Mouse (Mus musculus): ENCODE results near the gene Stx1a. TPM values are rescaled to one million over a fixed set of nuclear protein-coding genes. Genes with fewer than 3 reads are reported as not detected.

Gene Stx1a
- polyA plus RNA-seq, 1 experiment from 2014 or later: 13.4 TPM

- Histone ChIP-seq H3K27ac (ENCODE audit: low read length) (no peak overlapping the region), H3K4me3 (ENCODE audit: low read length) (no peak overlapping the region), H3K9me3 (ENCODE audit: control insufficient read depth, low read length) (no peaks in the 10 kb centered on the region), H3K27me3 (replicated peaks; ENCODE audit: control insufficient read depth, insufficient read depth, low read length) (peaks cover 25% of the 10 kb centered on the region), H3K4me1 (ENCODE audit: control insufficient read depth, insufficient read depth, low read length) (0 out of 2 replicates have a peak, but pooled peaks cover 4% of the 10 kb centered on the region), H3K4me2 (ENCODE audit: low read depth, low read length) (no peak overlapping the region), H3K9ac (ENCODE audit: low read depth, low read length) (no peak overlapping the region), H3K36me3 (ENCODE audit: control insufficient read depth, insufficient read depth, low read length) (no peaks in the 10 kb centered on the region)
- ATAC-seq: no peak
- 63% methylated on average over 4 of the region's 4 CpGs for WGBS
Observed at GRCm38 (mm10) chr5:135086871-135087270, 63.6 kb downstream of the Stx1a start.

DNA sequence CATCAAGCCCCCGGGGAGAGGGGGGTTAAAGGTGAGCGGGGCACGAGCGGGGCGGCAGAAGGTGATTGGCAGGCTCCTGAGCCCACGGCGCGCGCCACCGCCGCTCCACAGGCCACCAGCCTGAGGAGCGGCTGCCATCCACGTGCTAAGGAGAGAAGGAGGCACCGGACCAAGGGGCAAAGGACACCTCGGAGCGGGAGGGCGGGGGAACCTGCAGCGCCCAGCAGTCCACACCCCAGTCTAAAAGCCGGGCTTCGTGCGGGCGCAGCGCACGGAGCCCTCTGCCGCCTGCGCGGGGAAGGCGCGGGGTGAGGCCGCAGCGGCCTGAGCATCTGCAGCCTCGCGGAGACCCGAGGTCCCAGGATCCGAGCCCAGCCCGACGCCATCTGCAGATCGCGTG lies 66.4 kb downstream of the Stx1a start, which contains the start of gene Mlxipl:
Gene Mlxipl (plus strand): TSS at position 238 of the 400 bp plus-strand sequence.
- ATAC-seq: peak; percentile 94
- WGBS: under 1% methylated on average over 36 of the region's 39 CpGs
- no peak within 1 kb of the TSS for H3K27ac ChIP-seq (ENCODE audit: low read length)
- H3K4me3 ChIP-seq (ENCODE audit: low read length): peak within 1 kb of the TSS; percentile 24
- peak within 1 kb of the TSS; percentile 45 for H3K4me2 ChIP-seq (ENCODE audit: low read depth, low read length)
- H3K4me1 ChIP-seq (ENCODE audit: control insufficient read depth, insufficient read depth, low read length): 0 out of 2 replicates have a peak, but pooled peaks cover 4% of the 10 kb centered on the region
- peak within 1 kb of the TSS; percentile 46; the same call in 1 of the 2 replicates for H3K9ac ChIP-seq (ENCODE audit: low read depth, low read length)
- H3K36me3 ChIP-seq (ENCODE audit: control insufficient read depth, insufficient read depth, low read length): no peaks in the 10 kb centered on the region
- H3K27me3 ChIP-seq (replicated peaks; ENCODE audit: control insufficient read depth, insufficient read depth, low read length): peaks cover 29% of the 10 kb centered on the region
- H3K9me3 ChIP-seq (ENCODE audit: control insufficient read depth, low read length): no peaks in the 10 kb centered on the region

Other genes with a start within 250 kb of the Stx1a start
- gene Tmem270, start 116.7 kb upstream of the Stx1a start, polyA plus RNA-seq (2015; fragmentation: Nextera tagmentation; extraction: Ambion mirVana): not detected in 2 replicates
- gene Cldn13, start 108.0 kb upstream of the Stx1a start, polyA plus RNA-seq (2015; fragmentation: Nextera tagmentation; extraction: Ambion mirVana): 2.1 and 6.4 TPM in 2 replicates
- 27.2 TPM in 2 replicates for gene Mettl27, start 91.1 kb upstream of the Stx1a start, polyA plus RNA-seq (2015; fragmentation: Nextera tagmentation; extraction: Ambion mirVana)
- gene Cldn4, start 76.5 kb upstream of the Stx1a start, polyA plus RNA-seq (2015; fragmentation: Nextera tagmentation; extraction: Ambion mirVana): 48.7 and 54.2 TPM in 2 replicates
- gene Cldn3, start 37.3 kb upstream of the Stx1a start, polyA plus RNA-seq (2015; fragmentation: Nextera tagmentation; extraction: Ambion mirVana): 187 and 217 TPM in 2 replicates
- gene Abhd11, start 14.3 kb upstream of the Stx1a start, polyA plus RNA-seq (2015; fragmentation: Nextera tagmentation; extraction: Ambion mirVana): 102 and 106 TPM in 2 replicates
- 33.9 and 39.2 TPM in 2 replicates for gene Dnajc30, start 40.7 kb downstream of the Stx1a start, polyA plus RNA-seq (2015; fragmentation: Nextera tagmentation; extraction: Ambion mirVana)
- gene Bud23, start 41.5 kb downstream of the Stx1a start, polyA plus RNA-seq (2015; fragmentation: Nextera tagmentation; extraction: Ambion mirVana): 84.6 and 109 TPM in 2 replicates
- 2.9 TPM in 2 replicates for gene Vps37d, start 54.8 kb downstream of the Stx1a start, polyA plus RNA-seq (2015; fragmentation: Nextera tagmentation; extraction: Ambion mirVana)
- gene Mlxipl, start 66.4 kb downstream of the Stx1a start, polyA plus RNA-seq (2015; fragmentation: Nextera tagmentation; extraction: Ambion mirVana): 8.2 and 9.5 TPM in 2 replicates
- 26.1 and 27.4 TPM in 2 replicates for gene Tbl2, start 126.2 kb downstream of the Stx1a start, polyA plus RNA-seq (2015; fragmentation: Nextera tagmentation; extraction: Ambion mirVana)
- 53.7 and 54.7 TPM in 2 replicates for gene Bcl7b, start 144.8 kb downstream of the Stx1a start, polyA plus RNA-seq (2015; fragmentation: Nextera tagmentation; extraction: Ambion mirVana)
- 19.0 and 20.9 TPM in 2 replicates for gene Baz1b, start 163.8 kb downstream of the Stx1a start, polyA plus RNA-seq (2015; fragmentation: Nextera tagmentation; extraction: Ambion mirVana)
- gene Fzd9, start 227.7 kb downstream of the Stx1a start, polyA plus RNA-seq (2015; fragmentation: Nextera tagmentation; extraction: Ambion mirVana): 0.33 and 0.50 TPM in 2 replicates